Mouse (Mus musculus) lung, postnatal 4 days (tissue): ENCODE measurements around the gene Zfp704.

ENCODE experiments used
- DNase-seq, 2 experiments: peaks; one replicate each; pipeline ENCODE4 v3.0.0; 2021

Gene Zfp704

DNA sequence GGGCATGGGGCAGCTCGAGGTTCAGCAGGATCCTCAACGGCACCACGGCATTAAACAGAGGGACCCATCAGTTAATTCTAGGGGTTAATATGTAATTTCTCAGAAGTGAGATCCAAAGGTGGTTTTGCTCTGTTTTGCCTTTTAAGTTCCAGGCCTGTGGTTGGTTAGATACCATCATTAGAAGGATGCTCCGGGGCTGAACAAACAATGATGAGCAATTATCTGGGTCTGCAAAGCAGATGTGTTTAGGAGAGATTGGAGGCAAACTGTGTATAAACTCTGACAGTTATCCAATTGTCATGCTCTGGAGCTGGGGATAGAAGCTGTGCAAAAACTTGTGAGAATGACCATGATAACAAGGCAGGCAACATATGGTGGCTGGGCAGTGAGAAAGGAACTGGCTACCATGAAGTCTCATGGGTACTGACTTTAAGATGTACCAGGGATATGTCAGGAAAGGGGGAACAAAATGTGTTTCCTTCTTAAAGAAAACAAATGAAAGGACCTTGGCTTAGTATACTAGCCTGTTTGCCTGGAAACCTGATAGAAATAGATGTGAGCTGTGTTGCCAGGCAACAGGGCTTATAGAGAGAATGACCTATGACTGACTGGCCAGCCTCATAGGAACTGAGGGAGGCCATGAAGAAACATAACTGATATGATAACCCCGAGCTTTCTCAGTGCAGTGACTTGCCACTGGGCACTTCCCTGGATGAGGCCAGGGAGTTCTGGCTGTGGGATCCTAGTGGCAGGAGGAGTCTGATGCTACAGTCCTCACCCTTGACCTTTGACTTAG lies 206.4 kb downstream of the Zfp704 start:
- DNase-seq: no peak

DNA sequence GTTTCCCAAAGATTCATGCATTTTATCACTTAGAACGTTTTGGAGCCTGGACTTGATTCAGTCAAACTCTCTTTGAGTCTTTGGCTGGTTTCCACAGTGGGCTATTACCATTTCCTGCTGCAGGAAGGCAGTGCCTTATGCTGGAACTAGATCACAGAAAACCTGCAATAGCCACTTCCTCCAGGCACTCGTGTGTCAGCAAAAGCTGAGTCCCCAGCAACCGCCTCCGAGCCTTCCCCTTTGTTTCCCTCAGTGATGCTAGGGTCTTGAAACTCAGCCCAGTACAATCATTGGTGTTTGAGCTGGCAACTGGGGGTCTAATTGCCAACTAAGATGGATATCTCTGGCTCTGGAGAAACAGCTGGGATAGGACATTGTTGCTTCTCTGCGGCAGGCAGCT lies 207.0 kb downstream of the Zfp704 start:
- DNase-seq: peak; percentile 68 to 78

DNA sequence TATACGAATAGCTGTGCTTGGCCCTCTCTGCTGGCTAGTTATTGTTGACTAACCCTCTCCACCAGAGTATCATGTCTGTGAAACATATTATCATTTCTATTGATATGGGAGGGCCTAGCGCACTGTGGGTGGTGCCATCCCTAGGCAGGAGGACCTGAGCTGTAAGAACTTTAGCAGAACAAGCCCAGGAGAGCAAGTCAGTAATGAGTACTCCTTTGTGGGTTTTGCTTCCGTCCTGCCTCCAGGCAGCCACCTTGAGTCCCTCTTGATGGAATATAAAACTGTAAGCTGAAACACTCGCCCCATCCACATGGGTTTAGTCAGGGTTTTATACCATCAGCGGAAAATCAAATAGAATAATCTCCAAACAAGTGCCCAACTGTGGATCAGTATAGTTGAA lies 207.5 kb downstream of the Zfp704 start:
- DNase-seq: no peak

DNA sequence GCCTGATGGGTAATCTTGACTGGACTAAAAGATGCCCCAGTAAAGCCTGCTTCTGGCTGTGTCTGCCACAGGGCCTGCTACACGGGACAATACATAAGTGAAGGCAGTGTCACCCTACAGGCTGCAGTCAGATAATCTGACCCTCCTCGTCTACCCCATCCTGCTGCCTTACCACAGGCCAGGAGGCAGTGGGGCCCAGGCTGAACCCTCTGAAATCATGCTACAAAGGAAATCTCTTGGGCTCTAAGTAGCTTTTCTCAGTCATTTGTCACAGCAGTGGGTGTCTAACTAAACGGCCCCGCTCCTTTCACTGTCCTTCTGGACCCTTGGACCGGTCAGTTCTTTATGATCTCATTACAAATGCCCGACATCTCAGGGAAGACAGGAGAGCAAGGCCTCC lies 208.2 kb downstream of the Zfp704 start:
- DNase-seq: no peak

DNA sequence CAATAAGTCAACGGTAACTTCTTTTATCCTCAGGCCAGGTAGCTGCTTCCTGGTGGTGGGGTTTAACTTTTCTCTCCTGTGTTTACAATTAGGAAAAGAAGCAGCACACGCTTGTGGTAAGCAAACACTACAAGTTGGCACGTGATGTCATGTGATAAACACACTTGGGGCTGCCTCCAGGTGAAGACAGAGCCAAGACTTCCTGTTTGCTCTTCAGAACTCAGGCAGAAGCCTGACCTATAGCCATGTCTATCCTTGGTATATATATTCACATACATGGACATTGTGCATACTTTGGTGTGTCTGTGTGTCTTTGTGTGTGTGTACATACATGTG lies 209.0 kb downstream of the Zfp704 start:
- DNase-seq: no peak

DNA sequence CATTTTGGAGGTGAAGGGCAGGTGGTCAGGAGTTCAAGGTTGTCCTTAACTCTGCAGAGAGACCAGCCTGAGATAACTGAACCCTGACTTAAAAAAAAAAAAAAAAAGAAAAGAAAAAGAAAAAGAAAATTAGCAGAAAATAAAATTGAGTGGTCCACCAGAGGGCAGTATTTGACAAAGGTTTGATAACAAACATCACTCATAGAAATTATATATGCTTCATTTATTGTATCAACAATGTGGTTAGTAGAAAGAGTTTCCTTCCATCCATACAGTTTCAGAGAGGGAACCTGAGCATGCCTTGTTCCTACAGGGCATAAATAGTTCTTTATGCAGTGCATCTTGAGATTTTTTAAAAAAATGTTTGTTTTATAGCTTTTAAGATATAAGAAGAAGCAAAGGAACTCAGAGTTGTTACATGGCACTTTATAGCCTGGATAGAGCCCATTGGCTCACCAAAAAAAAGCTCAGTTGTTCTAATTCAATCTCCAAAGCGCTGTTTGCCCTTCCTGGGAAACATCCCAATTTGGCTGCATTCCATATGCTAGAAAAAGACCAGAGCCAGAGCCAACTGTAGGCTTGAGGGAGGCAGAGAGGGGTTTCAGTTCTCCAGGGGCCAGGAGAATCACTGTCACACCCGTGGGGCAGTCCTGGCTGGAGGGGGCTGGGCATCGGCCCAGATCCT lies 209.5 kb downstream of the Zfp704 start:
- DNase-seq: peak in 1 of 2 experiments; percentile 40

DNA sequence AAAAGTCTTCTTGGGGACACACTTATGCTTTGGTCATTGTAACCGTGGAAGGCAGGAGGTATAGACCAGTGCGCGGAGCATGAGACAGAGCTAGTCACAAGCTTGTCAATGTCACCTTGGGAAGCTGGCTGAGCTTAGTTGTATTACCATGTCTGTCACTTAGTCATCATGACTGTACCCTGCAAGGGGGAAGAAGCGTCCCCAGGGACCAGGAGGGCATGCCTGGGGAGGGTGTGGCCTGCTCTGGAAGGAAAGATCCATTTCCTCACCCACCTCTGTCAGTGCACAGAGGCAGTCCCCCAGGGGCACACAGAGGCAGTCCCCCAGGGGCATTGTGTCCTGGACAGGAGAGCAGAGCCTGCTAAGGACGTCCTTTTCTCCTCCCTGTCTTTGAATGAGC lies 211.6 kb downstream of the Zfp704 start:
- no peak for DNase-seq
